Mouse (Mus musculus) right cerebral cortex, postnatal 25 days (tissue): ENCODE data around the gene Ccdc110.

Experiments used
- DNase-seq: peaks from one replicate; pipeline ENCODE4 v3.0.0; 2022

The Ccdc110 gene

GRCm38 (mm10) chr8:45986665-45987064 lies 52.2 kb downstream of the Ccdc110 start:
- DNase-seq: no peak

GRCm38 (mm10) chr8:45988189-45988588 lies 53.8 kb downstream of the Ccdc110 start:
- no peak for DNase-seq

- DNase-seq: no peak
Measured at GRCm38 (mm10) chr8:45990631-45991310, 56.4 kb downstream of the Ccdc110 start.
